Mouse (Mus musculus) limb, embryonic 14.5 days (tissue): ENCODE data around the gene Fam131c. TPM values are rescaled to one million over a fixed set of nuclear protein-coding genes. Genes with fewer than 3 reads are reported as not detected.
A peak's percentile ranks its signal among the peaks of the same experiment; 100 is the strongest.

Experiments used
- ATAC-seq: fragments of 200-750 bp; cut with Nextera tagmentation; 2 replicates; pipeline ENCODE4 v1.8.0; 2017; ENCODE audit warnings: low read depth, moderate number of reproducible peaks, moderate TSS enrichment; ENCODE audit not compliant: low FRiP score
- DNase-seq: peaks from one replicate; pipeline ENCODE4 v3.0.0-alpha.2; 2015; ENCODE audit warnings: low spot score
- H3K27ac ChIP-seq: fragments of 300-500 bp; sonication (generic); replicated peaks from 2 replicates; pipeline ENCODE4 v1.5.1; 2014; ENCODE audit warnings: low read depth, mild to moderate bottlenecking, low read length, moderate library complexity, mixed read lengths
- H3K27me3 ChIP-seq: fragments of 300-500 bp; sonication (generic); 2 replicates; pipeline ENCODE4 v1.6.1; 2014; ENCODE audit warnings: low read length, mixed read lengths; ENCODE audit not compliant: control insufficient read depth, insufficient read depth
- H3K36me3 ChIP-seq: fragments of 300-500 bp; sonication (generic); 2 replicates; pipeline ENCODE4 v1.6.1; 2014; ENCODE audit warnings: mild to moderate bottlenecking, low read length, moderate library complexity, mixed read lengths; ENCODE audit not compliant: control insufficient read depth, insufficient read depth
- H3K4me1 ChIP-seq: fragments of 300-500 bp; sonication (generic); 2 replicates; pipeline ENCODE4 v1.6.1; 2014; ENCODE audit warnings: antibody characterized with exemption, low read length, mixed read lengths; ENCODE audit not compliant: control insufficient read depth, insufficient read depth
- H3K4me2 ChIP-seq: fragments of 300-500 bp; sonication (generic); replicated peaks from 2 replicates; pipeline ENCODE4 v1.6.1; 2014; ENCODE audit warnings: low read depth, mild to moderate bottlenecking, low read length, moderate library complexity; ENCODE audit not compliant: severe bottlenecking
- H3K4me3 ChIP-seq: fragments of 300-500 bp; sonication (generic); replicated peaks from 2 replicates; pipeline ENCODE4 v1.5.1; 2014; ENCODE audit warnings: low read length
- H3K9ac ChIP-seq: fragments of 300-500 bp; sonication (generic); 2 replicates; pipeline ENCODE4 v1.6.1; 2014; ENCODE audit warnings: mild to moderate bottlenecking, low read depth, low read length, moderate library complexity; ENCODE audit not compliant: severe bottlenecking
- H3K9me3 ChIP-seq: fragments of 300-500 bp; sonication (generic); 2 replicates; pipeline ENCODE4 v1.6.1; 2016; ENCODE audit warnings: low read length; ENCODE audit not compliant: control insufficient read depth
- POLR2A ChIP-seq: fragments of 200-500 bp; IDR thresholded peaks from 2 replicates; pipeline ENCODE4 v1.8.0; 2012; ENCODE audit warnings: inconsistent platforms, mild to moderate bottlenecking, moderate library complexity, borderline replicate concordance; ENCODE audit not compliant: insufficient read depth, insufficient read length; ENCODE audit errors: extremely low read depth
- WGBS: fragments of 180-500 bp; shearing (Covaris S2); extraction: QIAGEN DNeasy Blood & Tissue Kit; methylation state at CpG from one replicate; pipeline ENCODE4 v1.1.7; 2014; 5-methylcytosine and 5-hydroxymethylcytosine counted together
- polyA plus RNA-seq, 2 experiments: library from polyadenylated mRNA; depleted of rRNA in 1 of 2; stranded (reverse) in 1 of 2; unstranded in 1 of 2; fragments of >200 nt; fragmentation: Nextera tagmentation in 1 of 2; extraction: Ambion mirVana in 1 of 2; gene quantifications; 2 replicates each; pipeline versions ENCODE4 v1.2.1 to v1.2.3; 2012 to 2014

Gene Fam131c
- polyA plus RNA-seq, 2 experiments = 1.2 to 1.6 TPM

GRCm38 (mm10) chr4:141352986-141353385 is 15.0 kb upstream of the Fam131c start:
- DNase-seq (no peak), ATAC-seq (no peak)
- no peaks in the 10 kb centered on the region for H3K9me3 ChIP-seq
- no peak overlapping the region for H3K4me2 ChIP-seq
- no peak for TF ChIP-seq POLR2A
- H3K4me3 ChIP-seq = no peak overlapping the region
- H3K4me1 ChIP-seq = peaks cover 5% of the 10 kb centered on the region; the same call in 1 of the 2 replicates
- no peaks in the 10 kb centered on the region for H3K36me3 ChIP-seq
- H3K9ac ChIP-seq = no peak overlapping the region
- 81% methylated on average over 5 of the region's 5 CpGs for WGBS
- no peaks in the 10 kb centered on the region for H3K27me3 ChIP-seq
- H3K27ac ChIP-seq = no peak overlapping the region

GRCm38 (mm10) chr4:141353868-141354267 is 14.2 kb upstream of the Fam131c start:
- 73% methylated on average over 8 of the region's 8 CpGs for WGBS
- DNase-seq (no peak), ATAC-seq (no peak)
- Histone ChIP-seq H3K4me1 (peaks cover 8% of the 10 kb centered on the region; the same call in 1 of the 2 replicates), H3K36me3 (no peaks in the 10 kb centered on the region), H3K4me2 (no peak overlapping the region), H3K27ac (no peak overlapping the region), H3K27me3 (no peaks in the 10 kb centered on the region), H3K4me3 (no peak overlapping the region), H3K9me3 (no peaks in the 10 kb centered on the region), H3K9ac (no peak overlapping the region)
- TF ChIP-seq POLR2A = no peak

GRCm38 (mm10) chr4:141357811-141358210 is 10.2 kb upstream of the Fam131c start:
- no peak overlapping the region for H3K4me3 ChIP-seq
- no peaks in the 10 kb centered on the region for H3K36me3 ChIP-seq
- H3K27me3 ChIP-seq = no peaks in the 10 kb centered on the region
- no peaks in the 10 kb centered on the region for H3K9me3 ChIP-seq
- no peak overlapping the region for H3K9ac ChIP-seq
- no peak for TF ChIP-seq POLR2A
- peaks cover 8% of the 10 kb centered on the region; the same call in 1 of the 2 replicates for H3K4me1 ChIP-seq
- no peak overlapping the region for H3K4me2 ChIP-seq
- no peak for ATAC-seq
- no peak overlapping the region for H3K27ac ChIP-seq
- no peak for DNase-seq

- DNase-seq = no peak
- TF ChIP-seq POLR2A = no peak
- no peaks in the 10 kb centered on the region for H3K27me3 ChIP-seq
- H3K9me3 ChIP-seq = no peaks in the 10 kb centered on the region
- peaks cover 8% of the 10 kb centered on the region; the same call in 1 of the 2 replicates for H3K4me1 ChIP-seq
- H3K4me2 ChIP-seq = no peak overlapping the region
- H3K36me3 ChIP-seq = no peaks in the 10 kb centered on the region
- no peak for ATAC-seq
- no peak overlapping the region for H3K9ac ChIP-seq
- no peak overlapping the region for H3K4me3 ChIP-seq
- 85% methylated on average over 6 of the region's 6 CpGs for WGBS
- H3K27ac ChIP-seq = no peak overlapping the region
Measured at GRCm38 (mm10) chr4:141359222-141359621, 8.8 kb upstream of the Fam131c start.

GRCm38 (mm10) chr4:141360846-141361245 is 7.2 kb upstream of the Fam131c start:
- Histone ChIP-seq H3K4me3 (no peak overlapping the region), H3K27me3 (peaks cover 11% of the 10 kb centered on the region; the same call in 1 of the 2 replicates), H3K27ac (no peak overlapping the region), H3K9me3 (no peaks in the 10 kb centered on the region), H3K36me3 (no peaks in the 10 kb centered on the region), H3K9ac (no peak overlapping the region), H3K4me1 (peaks cover 8% of the 10 kb centered on the region; the same call in 1 of the 2 replicates), H3K4me2 (no peak overlapping the region)
- DNase-seq = peak; percentile 45
- ATAC-seq = no peak
- 28% methylated on average over 7 of the region's 7 CpGs for WGBS
- no peak for TF ChIP-seq POLR2A
